Mouse (Mus musculus) limb, embryonic 12.5 days (tissue): ENCODE data around the gene Cdkl4. TPM values are rescaled to one million over a fixed set of nuclear protein-coding genes. Genes with fewer than 3 reads are reported as not detected.
"Not testable (repeated sequence)": the region's sequence is repeated elsewhere in the genome, so short reads cannot be mapped to it uniquely, and the experiment has no call there.

ENCODE experiments used
- ATAC-seq: fragments of 200-750 bp; cut with Nextera tagmentation; 2 replicates; pipeline ENCODE4 v1.8.0; 2017; ENCODE audit warnings: low read depth, moderate TSS enrichment; ENCODE audit not compliant: insufficient number of reproducible peaks, insufficient read depth, low FRiP score, low TSS enrichment
- H3K27ac ChIP-seq: fragments of 300-500 bp; sonication (generic); 2 replicates; pipeline ENCODE4 v1.5.1; 2016; ENCODE audit warnings: mild to moderate bottlenecking, moderate library complexity
- H3K27me3 ChIP-seq: fragments of 300-500 bp; sonication (generic); 2 replicates; pipeline ENCODE4 v1.6.1; 2016; ENCODE audit warnings: mild to moderate bottlenecking, moderate library complexity
- H3K36me3 ChIP-seq: fragments of 300-500 bp; sonication (generic); 2 replicates; pipeline ENCODE4 v1.6.1; 2016; ENCODE audit warnings: mild to moderate bottlenecking, moderate library complexity
- H3K4me1 ChIP-seq: fragments of 300-500 bp; sonication (generic); replicated peaks from 2 replicates; pipeline ENCODE4 v1.6.1; 2016
- H3K4me2 ChIP-seq: fragments of 300-500 bp; sonication (generic); 2 replicates; pipeline ENCODE4 v1.6.1; 2016; ENCODE audit warnings: mild to moderate bottlenecking, moderate library complexity
- H3K4me3 ChIP-seq: fragments of 300-500 bp; sonication (generic); replicated peaks from 2 replicates; pipeline ENCODE4 v1.5.1; 2016; ENCODE audit warnings: mild to moderate bottlenecking
- H3K9ac ChIP-seq: fragments of 300-500 bp; sonication (generic); replicated peaks from 2 replicates; pipeline ENCODE4 v1.6.1; 2016; ENCODE audit warnings: mild to moderate bottlenecking, moderate library complexity
- H3K9me3 ChIP-seq: fragments of 300-500 bp; sonication (generic); 2 replicates; pipeline ENCODE4 v1.6.1; 2016; ENCODE audit warnings: mild to moderate bottlenecking, moderate library complexity
- WGBS: fragments of 180-500 bp; shearing (Covaris S2); methylation state at CpG from one replicate; pipeline ENCODE4 v1.1.7; 2016; 5-methylcytosine and 5-hydroxymethylcytosine counted together
- polyA plus RNA-seq: library from polyadenylated mRNA; unstranded; fragments of >200 nt; fragmentation: Nextera tagmentation; extraction: Ambion mirVana; gene quantifications from 2 replicates; pipeline ENCODE4 v1.2.1, GENCODE M21; 2016

Gene Cdkl4
- polyA plus RNA-seq, 1 experiment from 2014 or later, result 1.1 TPM

GRCm38 (mm10) chr17:80546846-80547245, 30.8 kb downstream of the Cdkl4 start:
- H3K4me3 ChIP-seq, result no peak overlapping the region
- no peaks in the 10 kb centered on the region for H3K9me3 ChIP-seq
- H3K27ac ChIP-seq, result no peak overlapping the region
- no peak for ATAC-seq
- H3K4me2 ChIP-seq, result no peak overlapping the region
- H3K36me3 ChIP-seq, result no peaks in the 10 kb centered on the region
- H3K27me3 ChIP-seq, result no peaks in the 10 kb centered on the region
- 92% methylated on average over 2 of the region's 2 CpGs for WGBS
- H3K9ac ChIP-seq, result no peak overlapping the region
- H3K4me1 ChIP-seq, result no peaks in the 10 kb centered on the region

- no peak overlapping the region for H3K9ac ChIP-seq
- H3K9me3 ChIP-seq, result no peaks in the 10 kb centered on the region
- no peak overlapping the region for H3K4me2 ChIP-seq
- no peak overlapping the region for H3K27ac ChIP-seq
- no peaks in the 10 kb centered on the region for H3K27me3 ChIP-seq
- no peak overlapping the region for H3K4me3 ChIP-seq
- no peak for ATAC-seq
- no peaks in the 10 kb centered on the region for H3K36me3 ChIP-seq
- no peaks in the 10 kb centered on the region for H3K4me1 ChIP-seq
- 89% methylated on average over 8 of the region's 8 CpGs for WGBS
Observed at GRCm38 (mm10) chr17:80546227-80546626, 31.4 kb downstream of the Cdkl4 start.

GRCm38 (mm10) chr17:80543646-80544045, 34.0 kb downstream of the Cdkl4 start:
- no peak overlapping the region for H3K4me3 ChIP-seq
- H3K27ac ChIP-seq, result no peak overlapping the region
- no peak overlapping the region for H3K9ac ChIP-seq
- no peak for ATAC-seq
- no peak overlapping the region for H3K4me2 ChIP-seq
- no peaks in the 10 kb centered on the region for H3K36me3 ChIP-seq
- WGBS, result 88% methylated on average over 20 of the region's 20 CpGs
- no peaks in the 10 kb centered on the region for H3K9me3 ChIP-seq
- H3K27me3 ChIP-seq, result no peaks in the 10 kb centered on the region
- H3K4me1 ChIP-seq, result no peaks in the 10 kb centered on the region

- H3K27ac ChIP-seq, result no peak overlapping the region
- no peaks in the 10 kb centered on the region for H3K27me3 ChIP-seq
- H3K36me3 ChIP-seq, result no peaks in the 10 kb centered on the region
- no peaks in the 10 kb centered on the region for H3K9me3 ChIP-seq
- no peaks in the 10 kb centered on the region for H3K4me1 ChIP-seq
- no peak for ATAC-seq
- no peak overlapping the region for H3K9ac ChIP-seq
- H3K4me2 ChIP-seq, result no peak overlapping the region
- no peak overlapping the region for H3K4me3 ChIP-seq
- WGBS, result 66% methylated on average over 6 of the region's 6 CpGs
Observed at GRCm38 (mm10) chr17:80537136-80537535, 40.5 kb downstream of the Cdkl4 start.

- Histone ChIP-seq H3K4me1 (no peaks in the 10 kb centered on the region), H3K9ac (no peak overlapping the region), H3K27ac (no peak overlapping the region), H3K27me3 (no peaks in the 10 kb centered on the region), H3K4me2 (no peak overlapping the region), H3K4me3 (no peak overlapping the region), H3K9me3 (no peaks in the 10 kb centered on the region), H3K36me3 (no peaks in the 10 kb centered on the region)
- WGBS, result 80% methylated on average over 6 of the region's 6 CpGs
- ATAC-seq, result no peak
Observed at GRCm38 (mm10) chr17:80535633-80536032, 42.0 kb downstream of the Cdkl4 start.

- not testable (repeated sequence) for ATAC-seq, H3K36me3 ChIP-seq, H3K4me2 ChIP-seq, H3K9me3 ChIP-seq, H3K4me1 ChIP-seq, H3K27ac ChIP-seq, H3K4me3 ChIP-seq, H3K9ac ChIP-seq, H3K27me3 ChIP-seq
- WGBS, result 54% methylated on average over 2 of the region's 2 CpGs
Observed at GRCm38 (mm10) chr17:80531351-80531750, 46.3 kb downstream of the Cdkl4 start.

GRCm38 (mm10) chr17:80523231-80523630, 54.4 kb downstream of the Cdkl4 start:
- no peak for ATAC-seq
- no peak overlapping the region for H3K27ac ChIP-seq
- no peak overlapping the region for H3K4me2 ChIP-seq
- no peak overlapping the region for H3K4me3 ChIP-seq
- no peaks in the 10 kb centered on the region for H3K27me3 ChIP-seq
- 88% methylated on average over 3 of the region's 3 CpGs for WGBS
- H3K4me1 ChIP-seq, result no peaks in the 10 kb centered on the region
- no peak overlapping the region for H3K9ac ChIP-seq
- no peaks in the 10 kb centered on the region for H3K36me3 ChIP-seq
- no peaks in the 10 kb centered on the region for H3K9me3 ChIP-seq

- Histone ChIP-seq H3K9ac (no peak overlapping the region), H3K27me3 (no peaks in the 10 kb centered on the region), H3K4me2 (no peak overlapping the region), H3K9me3 (no peaks in the 10 kb centered on the region), H3K4me3 (no peak overlapping the region), H3K36me3 (no peaks in the 10 kb centered on the region), H3K27ac (no peak overlapping the region), H3K4me1 (no peaks in the 10 kb centered on the region)
- no peak for ATAC-seq
- 69% methylated on average over 7 of the region's 7 CpGs for WGBS
Observed at GRCm38 (mm10) chr17:80522229-80522556, 55.4 kb downstream of the Cdkl4 start.

GRCm38 (mm10) chr17:80521521-80522228, 55.9 kb downstream of the Cdkl4 start:
- Histone ChIP-seq H3K9me3 (no peaks in the 10 kb centered on the region), H3K27me3 (no peaks in the 10 kb centered on the region), H3K4me3 (no peak overlapping the region), H3K36me3 (no peaks in the 10 kb centered on the region), H3K4me2 (no peak overlapping the region), H3K9ac (no peak overlapping the region), H3K27ac (no peak overlapping the region), H3K4me1 (no peaks in the 10 kb centered on the region)
- WGBS, result 76% methylated on average over 4 of the region's 4 CpGs
- no peak for ATAC-seq

GRCm38 (mm10) chr17:80520537-80520936, 57.1 kb downstream of the Cdkl4 start:
- H3K4me3 ChIP-seq, result no peak overlapping the region
- no peak overlapping the region for H3K9ac ChIP-seq
- whole genome bisulfite sequencing, result 86% methylated on average over 8 of the region's 8 CpGs
- no peak overlapping the region for H3K4me2 ChIP-seq
- no peaks in the 10 kb centered on the region for H3K9me3 ChIP-seq
- no peak for ATAC-seq
- H3K4me1 ChIP-seq, result no peaks in the 10 kb centered on the region
- no peaks in the 10 kb centered on the region for H3K36me3 ChIP-seq
- no peaks in the 10 kb centered on the region for H3K27me3 ChIP-seq
- no peak overlapping the region for H3K27ac ChIP-seq

GRCm38 (mm10) chr17:80518811-80519210, 58.8 kb downstream of the Cdkl4 start:
- 93% methylated on average over 12 of the region's 12 CpGs for WGBS
- H3K4me1 ChIP-seq, result no peaks in the 10 kb centered on the region
- H3K27ac ChIP-seq, result no peak overlapping the region
- no peak for ATAC-seq
- H3K9ac ChIP-seq, result no peak overlapping the region
- no peaks in the 10 kb centered on the region for H3K27me3 ChIP-seq
- H3K4me3 ChIP-seq, result no peak overlapping the region
- H3K36me3 ChIP-seq, result no peaks in the 10 kb centered on the region
- H3K9me3 ChIP-seq, result no peaks in the 10 kb centered on the region
- H3K4me2 ChIP-seq, result no peak overlapping the region

- ATAC-seq, result no peak
- no peak overlapping the region for H3K9ac ChIP-seq
- 79% methylated on average over 9 of the region's 9 CpGs for WGBS
- H3K9me3 ChIP-seq, result no peaks in the 10 kb centered on the region
- H3K4me2 ChIP-seq, result no peak overlapping the region
- no peaks in the 10 kb centered on the region for H3K27me3 ChIP-seq
- H3K27ac ChIP-seq, result no peak overlapping the region
- no peaks in the 10 kb centered on the region for H3K4me1 ChIP-seq
- no peaks in the 10 kb centered on the region for H3K36me3 ChIP-seq
- H3K4me3 ChIP-seq, result no peak overlapping the region
Observed at GRCm38 (mm10) chr17:80517244-80517643, 60.4 kb downstream of the Cdkl4 start.
